Mouse (Mus musculus): ENCODE results near the gene Pgp.

Gene Pgp

DNA sequence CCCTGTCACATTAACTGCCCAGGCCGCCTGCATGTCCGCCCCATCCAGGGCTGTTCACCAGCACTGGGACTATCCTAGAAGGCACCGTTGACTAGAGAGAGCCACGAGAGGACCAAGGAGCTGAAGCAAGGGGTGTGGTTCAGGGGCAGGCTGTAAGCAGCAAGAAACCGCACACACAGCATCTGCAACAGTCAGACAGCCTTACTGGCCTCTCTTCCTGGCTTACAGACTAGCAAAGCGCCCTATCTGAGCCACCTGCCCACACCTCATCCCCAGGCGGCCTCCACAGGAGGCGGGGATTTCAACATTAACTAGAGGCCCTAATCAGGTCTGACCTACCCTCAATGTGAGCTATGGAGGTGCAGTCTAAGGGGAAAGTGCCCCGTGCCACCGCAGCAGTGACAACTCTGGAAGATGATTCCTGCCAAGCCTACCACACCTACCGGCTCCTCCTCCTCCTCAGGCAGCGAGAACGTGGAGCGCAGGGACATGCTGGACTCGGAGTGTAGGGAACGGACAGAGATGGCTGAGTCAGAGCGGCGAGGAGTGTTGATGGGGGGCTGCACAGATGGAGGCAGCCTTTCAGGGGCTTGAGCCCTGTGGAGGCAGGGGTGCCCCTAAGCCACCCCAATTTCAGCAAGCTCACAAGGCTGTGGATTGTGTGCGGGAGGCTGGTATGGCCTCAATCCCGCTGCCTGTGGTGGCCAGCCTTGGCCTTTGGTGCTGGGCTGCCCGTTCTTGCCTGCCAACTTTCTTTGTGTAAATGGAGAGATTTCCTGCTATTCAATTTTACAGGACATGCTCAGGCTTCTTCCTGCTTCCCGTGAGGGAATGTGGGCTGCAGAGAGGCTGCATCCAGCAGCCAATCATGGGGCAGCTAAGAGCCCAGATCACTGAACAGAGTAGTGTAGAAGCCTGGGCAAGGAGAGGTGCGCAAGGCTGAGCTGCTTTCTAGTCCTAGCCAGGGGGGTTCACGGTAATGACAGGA is 44.4 kb downstream of the Pgp start:
- DNase-seq (ENCODE audit: inconsistent age in 2 of 2, low spot score in 1 of 2): no peak

GRCm38 (mm10) chr17:24520450-24520849 is 50.3 kb downstream of the Pgp start:
- no peak for DNase-seq (ENCODE audit: inconsistent age in 2 of 2, low spot score in 1 of 2)

Data from adrenal gland, adult (tissue).